ENCODE assay signal across 8 mouse cellular contexts in the genomic region with DNA sequence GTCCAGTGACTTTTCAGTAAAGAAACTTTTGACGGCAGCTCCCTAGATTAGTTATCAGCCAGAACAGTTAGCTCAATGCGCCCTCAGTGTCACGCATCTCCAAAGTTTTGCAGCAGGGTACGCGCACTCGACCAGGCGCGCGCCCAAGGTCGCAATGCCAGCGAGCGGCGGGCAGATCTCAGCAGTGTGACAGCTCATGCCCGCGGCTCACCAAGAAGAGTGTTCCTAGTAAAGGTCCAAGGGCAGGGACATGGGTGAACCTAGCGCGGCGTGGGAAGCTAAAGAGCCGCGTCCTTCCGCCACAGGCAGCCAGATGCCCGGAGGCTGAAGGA. TPM values are rescaled to one million over a fixed set of nuclear protein-coding genes. Genes with fewer than 3 reads are reported as not detected.
DNase-seq lines count a peak whose midpoint lies in the region; ATAC-seq and TF ChIP-seq lines count a peak whose summit lies in the region.

No protein-coding gene starts in this region.

- H3K9me3 ChIP-seq in forebrain, embryonic 10.5 days, result no peaks in the 10 kb centered on the region
- no peaks in the 10 kb centered on the region for H3K9me3 ChIP-seq in liver, embryonic 14.5 days (ENCODE audit: control insufficient read depth, low read length)

- peak; percentile 70 for ATAC-seq in liver, embryonic 14.5 days (ENCODE audit: insufficient read depth)

- peak overlapping the region; percentile 74 for H3K4me3 ChIP-seq in layer of hippocampus, adult 2 months
- peak overlapping the region; percentile 64 for H3K4me3 ChIP-seq in forebrain, embryonic 10.5 days
- peak overlapping the region; percentile 89 to 95 for H3K4me3 ChIP-seq in liver, embryonic 14.5 days (ENCODE audit: insufficient read depth in 1 of 2, low read depth in 2 of 2, low read length in 2 of 2)

- H3K27me3 ChIP-seq in forebrain, embryonic 10.5 days (ENCODE audit: poor library complexity, severe bottlenecking), result no peaks in the 10 kb centered on the region
- H3K27me3 ChIP-seq in liver, embryonic 14.5 days (ENCODE audit: control insufficient read depth, insufficient read depth, low read length), result no peaks in the 10 kb centered on the region

- H3K27ac ChIP-seq in layer of hippocampus, adult 2 months, result peak overlapping the region; percentile 99
- peak overlapping the region; percentile 95 for H3K27ac ChIP-seq in forebrain, embryonic 10.5 days
- peak overlapping the region; percentile 89 for H3K27ac ChIP-seq in liver, embryonic 14.5 days

- no peak for DNase-seq in layer of hippocampus, adult 2 months (ENCODE audit: low spot score in 2 of 2)
- no peak for DNase-seq in layer of hippocampus, postnatal 25 days (ENCODE audit: extremely low spot score in 1 of 2, low spot score in 1 of 2)
- peak; percentile 87 for DNase-seq in adrenal gland, adult 2 months
- no peak for DNase-seq in forebrain, embryonic 10.5 days (ENCODE audit: extremely low spot score, low spot score)
- peak in 2 of 3 experiments; percentile 47 to 56 for DNase-seq in liver, embryonic 14.5 days (ENCODE audit: low read depth in 3 of 3, low spot score in 3 of 3)
- no peak for DNase-seq in retina, embryonic 14.5 days (ENCODE audit: low spot score)
- DNase-seq in layer of hippocampus, postnatal 36 days, result no peak
- no peak for DNase-seq in urinary bladder, postnatal 36 days (ENCODE audit: low spot score in 2 of 2)

- TF ChIP-seq EP300 in liver, embryonic 14.5 days (IDR thresholded peaks at IDR 0.05; ENCODE audit: low read depth), result no peak

- TF ChIP-seq CTCF in layer of hippocampus, adult 2 months (conservative IDR thresholded peaks at IDR 0.05), result no peak
- no peak for TF ChIP-seq CTCF in liver, embryonic 14.5 days (IDR thresholded peaks at IDR 0.05; ENCODE audit: low read depth)

- under 1% methylated on average over 22 of the region's 22 CpGs for WGBS in forebrain, embryonic 10.5 days
- under 1% methylated on average over 22 of the region's 22 CpGs for WGBS in liver, embryonic 14.5 days (ENCODE audit: insufficient replicate concordance)

- peaks cover 23% of the 10 kb centered on the region for H3K4me1 ChIP-seq in forebrain, embryonic 10.5 days
- peaks cover 14 to 17% of the 10 kb centered on the region in 2 experiments for H3K4me1 ChIP-seq in liver, embryonic 14.5 days (replicated peaks; ENCODE audit: control insufficient read depth in 2 of 2, insufficient read depth in 2 of 2, low read length in 1 of 2)

- peak overlapping the region; percentile 94 for H3K4me2 ChIP-seq in liver, embryonic 14.5 days (ENCODE audit: low read depth)

- H3K36me3 ChIP-seq in forebrain, embryonic 10.5 days (replicated peaks), result peaks cover 35% of the 10 kb centered on the region
- H3K36me3 ChIP-seq in liver, embryonic 14.5 days (replicated peaks; ENCODE audit: control insufficient read depth, insufficient read depth, low read depth), result peaks cover 9% of the 10 kb centered on the region

- peak overlapping the region; percentile 92 for H3K9ac ChIP-seq in liver, embryonic 14.5 days (replicated peaks)

RNA-seq across cellular contexts. Expression of gene Cmc2, which starts 0.3 kb away (rescaled TPM):
- 10 to 100 TPM; 11.9 to 13.5 TPM for total RNA-seq in layer of hippocampus, adult 2 months (2021)
- total RNA-seq in layer of hippocampus, postnatal 25 days (2021), result 10 to 100 TPM; 13.2 to 17.6 TPM
- total RNA-seq in adrenal gland, adult 2 months (2021), result 10 to 100 TPM; 55.5 to 72.8 TPM
- polyA plus RNA-seq in adrenal gland, adult 2 months (2012; rRNA removed), result 6.9 and 7.6 TPM in 2 replicates
- polyA plus RNA-seq in forebrain, embryonic 10.5 days (2016; fragmentation: Nextera tagmentation; extraction: Ambion mirVana), result 73.7 and 80.9 TPM in 2 replicates
- 15.3 and 20.6 TPM in 2 replicates for polyA plus RNA-seq in liver, embryonic 14.5 days (2012; rRNA removed)
- polyA plus RNA-seq in liver, embryonic 14.5 days (2014; fragmentation: Nextera tagmentation; extraction: Ambion mirVana), result 81.1 and 87.6 TPM in 2 replicates
- total RNA-seq in layer of hippocampus, postnatal 36 days (2021), result 10 to 100 TPM; 13.2 to 16.0 TPM

RNA-seq across cellular contexts. Expression of gene Cenpn, which starts 0.6 kb away (rescaled TPM):
- 1 to 10 TPM; 1.5 to 1.7 TPM for total RNA-seq in layer of hippocampus, adult 2 months (2021)
- 1 to 10 TPM; 1.2 to 1.3 TPM for total RNA-seq in layer of hippocampus, postnatal 25 days (2021)
- 1 to 10 TPM; 3.3 to 3.9 TPM for total RNA-seq in adrenal gland, adult 2 months (2021)
- polyA plus RNA-seq in adrenal gland, adult 2 months (2012; rRNA removed), result 1.7 and 2.6 TPM in 2 replicates
- 69.5 and 71.7 TPM in 2 replicates for polyA plus RNA-seq in forebrain, embryonic 10.5 days (2016; fragmentation: Nextera tagmentation; extraction: Ambion mirVana)
- polyA plus RNA-seq in liver, embryonic 14.5 days (2012; rRNA removed), result 19.4 and 21.3 TPM in 2 replicates
- 27.4 and 28.9 TPM in 2 replicates for polyA plus RNA-seq in liver, embryonic 14.5 days (2014; fragmentation: Nextera tagmentation; extraction: Ambion mirVana)
- total RNA-seq in layer of hippocampus, postnatal 36 days (2021), result 1 to 10 TPM; 1.0 to 1.4 TPM

RNA-seq across cellular contexts. Expression of gene Atmin, which starts 22.2 kb away (rescaled TPM):
- 10 to 100 TPM; 41.6 to 42.2 TPM for total RNA-seq in layer of hippocampus, adult 2 months (2021)
- total RNA-seq in layer of hippocampus, postnatal 25 days (2021), result 10 to 100 TPM; 37.0 to 42.9 TPM
- total RNA-seq in adrenal gland, adult 2 months (2021), result 10 to 100 TPM; 23.6 to 23.7 TPM
- polyA plus RNA-seq in adrenal gland, adult 2 months (2012; rRNA removed), result 10.1 and 10.4 TPM in 2 replicates
- polyA plus RNA-seq in forebrain, embryonic 10.5 days (2016; fragmentation: Nextera tagmentation; extraction: Ambion mirVana), result 14.4 and 14.6 TPM in 2 replicates
- 2.8 and 3.3 TPM in 2 replicates for polyA plus RNA-seq in liver, embryonic 14.5 days (2012; rRNA removed)
- 3.3 and 4.9 TPM in 2 replicates for polyA plus RNA-seq in liver, embryonic 14.5 days (2014; fragmentation: Nextera tagmentation; extraction: Ambion mirVana)
- total RNA-seq in layer of hippocampus, postnatal 36 days (2021), result 10 to 100 TPM; 37.7 to 39.9 TPM

RNA-seq across cellular contexts. Expression of gene 1700030J22Rik, which starts 57.8 kb away (rescaled TPM):
- total RNA-seq in layer of hippocampus, adult 2 months (2021), result 1 to 10 TPM; 6.9 to 7.5 TPM
- 1 to 10 TPM; 8.1 to 8.5 TPM for total RNA-seq in layer of hippocampus, postnatal 25 days (2021)
- 1 to 10 TPM; 1.6 to 2.8 TPM for total RNA-seq in adrenal gland, adult 2 months (2021)
- polyA plus RNA-seq in adrenal gland, adult 2 months (2012; rRNA removed), result 0.18 and 0.32 TPM in 2 replicates
- polyA plus RNA-seq in forebrain, embryonic 10.5 days (2016; fragmentation: Nextera tagmentation; extraction: Ambion mirVana), result 2.4 and 2.9 TPM in 2 replicates
- 0.25 and 0.29 TPM in 2 replicates for polyA plus RNA-seq in liver, embryonic 14.5 days (2012; rRNA removed)
- polyA plus RNA-seq in liver, embryonic 14.5 days (2014; fragmentation: Nextera tagmentation; extraction: Ambion mirVana), result 0.18 and 0.20 TPM in 2 replicates
- 1 to 10 TPM; 8.0 TPM for total RNA-seq in layer of hippocampus, postnatal 36 days (2021)

Comparison
In these comparisons a context has a peak if more than half of its experiments do, and no peak if none do; other contexts are left out.
1. DNase-seq: peak in adrenal gland, adult 2 months (single experiment) and liver, embryonic 14.5 days (2 of 3); none in layer of hippocampus, adult 2 months (0 of 2), layer of hippocampus, postnatal 25 days (0 of 2), forebrain, embryonic 10.5 days (single experiment), retina, embryonic 14.5 days (single experiment), layer of hippocampus, postnatal 36 days (0 of 2) and urinary bladder, postnatal 36 days (0 of 2).
2. Peak in every context shown above with its lines, with median percentiles within 50 percentile points of each other: H3K27ac ChIP-seq and H3K4me3 ChIP-seq.